Mouse (Mus musculus) erythroblast, embryonic 14.5 days (primary cell): Measurements from ENCODE around the gene Pam.

Experiments
- GATA1 ChIP-seq: IDR thresholded peaks from 2 replicates; pipeline ENCODE4 v1.6.1; 2012; ENCODE audit warnings: low read length, inconsistent platforms, mixed read lengths
- TAL1 ChIP-seq: IDR thresholded peaks from 3 replicates; pipeline ENCODE4 v1.6.1; 2012; ENCODE audit warnings: low read length, inconsistent platforms, mixed read lengths

DNA sequence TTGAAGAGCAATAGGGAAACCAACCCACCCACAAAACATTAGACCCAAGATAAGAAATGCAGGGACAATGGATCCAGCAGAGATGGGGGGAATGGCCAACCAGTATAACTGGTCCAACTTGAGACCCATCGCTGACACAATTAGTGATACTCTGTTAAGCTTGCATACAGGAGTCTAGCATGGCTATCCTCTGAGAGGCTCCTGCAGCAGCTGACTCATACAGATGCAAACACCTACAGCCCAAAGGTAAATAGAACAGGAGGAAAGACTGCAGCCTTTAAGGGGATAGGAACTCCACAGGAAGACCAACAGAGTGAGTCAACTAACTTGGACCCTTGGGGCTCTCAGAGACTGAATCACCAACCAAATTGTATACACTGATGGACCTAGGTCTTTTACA lies 98.4 kb downstream of the Pam start:
- TF ChIP-seq TAL1: no peak
- TF ChIP-seq GATA1: no peak
